Mouse (Mus musculus) lung, postnatal 36 days (tissue): Measurements from ENCODE around the gene Folr2.

Source experiments
- DNase-seq: peaks from one replicate; pipeline ENCODE4 v3.0.0; 2022; ENCODE audit warnings: mixed read lengths

Folr2 gene

GRCm38 (mm10) chr7:101866491-101867265 is 9.7 kb upstream of the Folr2 start:
- DNase-seq: no peak

- no peak for DNase-seq
Measured at GRCm38 (mm10) chr7:101863415-101863814, 6.4 kb upstream of the Folr2 start, which contains the start of gene Anapc15. Gene Anapc15, plus strand, starts transcription at chr7:101863715.

- DNase-seq: no peak
Measured at GRCm38 (mm10) chr7:101862291-101862690, 5.3 kb upstream of the Folr2 start.

- no peak for DNase-seq
Measured at GRCm38 (mm10) chr7:101860978-101861377, 4.0 kb upstream of the Folr2 start.

DNA sequence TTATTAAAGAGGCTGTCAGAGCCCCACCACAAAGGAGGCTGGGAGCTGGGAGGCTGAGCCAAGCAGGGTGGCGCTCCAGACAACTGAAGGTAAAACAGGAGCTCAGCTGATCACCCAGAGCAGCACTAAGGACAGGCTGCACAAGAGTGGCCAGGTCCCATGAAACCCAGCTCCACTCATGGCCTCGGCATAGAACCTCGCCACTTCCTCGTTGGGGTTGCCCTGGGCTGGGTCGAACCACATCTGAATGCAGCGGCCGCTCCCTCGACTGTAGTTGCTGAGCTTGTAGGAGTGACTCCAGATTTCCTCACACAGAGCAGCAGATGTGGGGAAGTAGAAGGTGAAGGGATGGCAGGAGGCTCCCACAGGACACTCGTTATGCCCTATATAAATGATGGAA is 1.4 kb upstream of the Folr2 start:
- DNase-seq: peak; percentile 45

- DNase-seq: no peak
Measured at GRCm38 (mm10) chr7:101853816-101854215, 3.2 kb downstream of the Folr2 start.

- DNase-seq: no peak
Measured at GRCm38 (mm10) chr7:101852846-101853245, 4.1 kb downstream of the Folr2 start.

GRCm38 (mm10) chr7:101851689-101852088 is 5.3 kb downstream of the Folr2 start:
- no peak for DNase-seq

DNA sequence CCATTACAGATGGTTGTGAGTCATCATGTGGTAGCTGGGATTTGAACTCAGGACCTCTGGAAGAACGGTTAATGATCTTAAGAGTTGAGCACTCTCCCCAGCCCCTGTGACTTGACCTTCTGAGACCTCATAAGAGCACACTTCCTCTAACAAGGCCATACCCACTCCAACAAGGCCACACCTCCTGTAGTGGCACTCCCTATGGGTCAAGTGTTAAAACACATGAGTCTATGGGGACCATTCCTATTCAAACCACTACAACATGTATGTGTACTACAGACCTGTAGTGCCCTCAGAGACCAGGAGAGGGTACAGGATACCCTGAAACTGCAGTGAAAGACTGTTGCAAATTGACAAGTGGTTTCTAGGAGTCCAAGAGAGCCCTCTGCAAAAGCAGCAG is 9.1 kb downstream of the Folr2 start:
- no peak for DNase-seq

DNA sequence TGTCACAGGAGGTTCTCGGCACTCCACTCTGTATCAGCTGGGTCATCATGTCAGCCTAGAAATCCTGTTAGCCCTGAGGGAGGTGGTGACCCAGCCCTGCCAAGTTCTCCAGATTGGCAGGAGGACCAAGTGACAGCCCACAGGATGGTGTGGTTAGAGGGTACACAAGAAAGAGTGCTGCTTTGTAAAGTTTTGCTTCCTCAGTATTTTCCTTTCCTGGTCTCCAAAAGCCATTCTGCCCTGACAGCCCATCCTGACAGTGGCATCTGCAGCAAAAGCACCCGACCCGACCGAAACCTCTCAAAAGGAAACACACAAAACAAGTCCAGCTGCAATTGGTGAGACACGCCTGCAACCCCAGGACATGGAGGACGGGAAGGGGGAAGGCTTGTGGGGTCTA is 12.8 kb downstream of the Folr2 start:
- no peak for DNase-seq

- DNase-seq: peak; percentile 97
Measured at GRCm38 (mm10) chr7:101837606-101838471, 19.2 kb downstream of the Folr2 start, which contains the start of gene Inppl1. Gene Inppl1, minus strand, starts transcription at chr7:101838229.

- no peak for DNase-seq
Measured at GRCm38 (mm10) chr7:101837154-101837605, 19.8 kb downstream of the Folr2 start.

GRCm38 (mm10) chr7:101836271-101837153 is 20.5 kb downstream of the Folr2 start:
- DNase-seq: peak; percentile 78

- no peak for DNase-seq
Measured at GRCm38 (mm10) chr7:101835457-101836109, 21.4 kb downstream of the Folr2 start.

GRCm38 (mm10) chr7:101834903-101835302 is 22.1 kb downstream of the Folr2 start:
- no peak for DNase-seq

- DNase-seq: no peak
Measured at GRCm38 (mm10) chr7:101833916-101834584, 22.9 kb downstream of the Folr2 start.

DNA sequence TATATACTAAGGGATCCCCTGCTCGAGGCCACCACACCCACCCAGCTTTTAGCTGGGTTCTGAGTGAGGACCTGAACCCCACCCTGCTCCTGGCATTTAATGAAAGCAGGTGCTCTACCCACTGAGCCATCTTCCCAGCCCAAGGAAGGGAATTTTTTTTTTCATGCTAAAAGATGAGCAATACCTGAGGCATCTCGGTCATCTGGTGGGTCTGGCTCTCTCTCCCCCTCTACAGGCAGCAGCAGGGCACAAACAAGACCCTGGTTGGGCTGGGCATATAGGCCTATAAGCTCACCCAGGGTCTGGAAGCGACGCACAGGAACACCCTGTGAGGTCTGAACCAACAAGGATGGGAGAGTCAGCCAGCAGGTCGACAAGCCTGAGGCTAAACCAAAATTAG is 23.6 kb downstream of the Folr2 start:
- no peak for DNase-seq

DNA sequence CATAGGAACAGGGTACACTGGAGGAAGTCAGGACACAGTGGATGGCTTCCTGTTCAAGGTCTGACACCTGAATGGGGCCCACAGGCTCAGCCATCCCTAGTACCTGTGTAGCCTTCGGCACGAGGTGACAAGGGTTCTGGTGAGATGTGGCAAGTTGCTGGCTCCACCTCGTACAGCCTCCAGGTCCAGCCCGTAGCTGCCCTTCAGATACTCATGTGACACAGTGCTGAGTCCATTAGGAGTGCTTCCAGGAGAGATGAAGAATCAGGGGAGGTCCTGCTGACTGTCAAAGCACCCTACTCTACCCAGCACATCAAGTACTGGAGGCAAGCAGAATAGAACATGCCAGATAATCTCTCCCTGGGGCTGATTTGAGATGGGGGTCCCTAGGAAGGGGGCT is 24.6 kb downstream of the Folr2 start:
- no peak for DNase-seq

GRCm38 (mm10) chr7:101831437-101831836 is 25.6 kb downstream of the Folr2 start:
- no peak for DNase-seq

DNA sequence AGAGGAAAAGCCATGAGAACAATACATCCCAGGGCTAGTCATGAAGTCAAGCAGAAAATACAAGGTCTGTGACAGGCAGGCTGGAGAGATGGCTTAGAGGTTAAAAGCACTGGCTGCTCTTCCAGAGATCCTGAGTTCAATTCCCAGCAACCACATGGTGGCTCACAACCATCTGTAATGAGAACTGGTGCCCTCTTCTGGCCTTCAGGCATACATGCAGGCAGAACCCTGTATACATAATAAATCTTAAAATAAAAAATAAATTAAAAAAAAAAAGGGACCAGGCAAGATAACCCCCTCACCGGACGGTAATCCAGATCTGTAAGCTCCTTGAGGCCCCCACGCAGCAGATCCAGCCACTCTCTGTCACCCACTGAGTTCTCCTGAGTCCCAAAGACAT is 26.6 kb downstream of the Folr2 start:
- DNase-seq: no peak
